Mouse (Mus musculus) embryonic facial prominence, embryonic 13.5 days (tissue): Measurements from ENCODE around the gene Erv3. TPM values are rescaled to one million over a fixed set of nuclear protein-coding genes. Genes with fewer than 3 reads are reported as not detected.

Experiments
- ATAC-seq: fragments of 200-750 bp; cut with Nextera tagmentation; 2 replicates; pipeline ENCODE4 v1.8.0; 2017; ENCODE audit warnings: low read depth; ENCODE audit not compliant: insufficient number of reproducible peaks, insufficient read depth, low FRiP score, low TSS enrichment
- H3K27ac ChIP-seq: fragments of 300-500 bp; sonication (generic); 2 replicates; pipeline ENCODE4 v1.5.1; 2015; ENCODE audit warnings: moderate library complexity, mild to moderate bottlenecking, inconsistent platforms
- H3K27me3 ChIP-seq: fragments of 300-500 bp; sonication (generic); 2 replicates; pipeline ENCODE4 v1.6.1; 2015; ENCODE audit warnings: mild to moderate bottlenecking, inconsistent platforms
- H3K36me3 ChIP-seq: fragments of 300-500 bp; sonication (generic); 2 replicates; pipeline ENCODE4 v1.6.1; 2015; ENCODE audit warnings: mild to moderate bottlenecking, inconsistent platforms
- H3K4me1 ChIP-seq: fragments of 300-500 bp; sonication (generic); 2 replicates; pipeline ENCODE4 v1.6.1; 2015; ENCODE audit warnings: inconsistent platforms
- H3K4me2 ChIP-seq: fragments of 300-500 bp; sonication (generic); 2 replicates; pipeline ENCODE4 v1.6.1; 2015; ENCODE audit warnings: moderate library complexity, mild to moderate bottlenecking, inconsistent platforms
- H3K4me3 ChIP-seq: fragments of 300-500 bp; sonication (generic); 2 replicates; pipeline ENCODE4 v1.5.1; 2015; ENCODE audit warnings: mild to moderate bottlenecking, inconsistent platforms
- H3K9ac ChIP-seq: fragments of 300-500 bp; sonication (generic); 2 replicates; pipeline ENCODE4 v1.6.1; 2015; ENCODE audit warnings: mild to moderate bottlenecking, inconsistent platforms
- H3K9me3 ChIP-seq: fragments of 300-500 bp; sonication (generic); 2 replicates; pipeline ENCODE4 v1.6.1; 2016; ENCODE audit warnings: inconsistent platforms
- WGBS: fragments of 180-500 bp; shearing (Covaris S2); methylation state at CpG from one replicate; pipeline ENCODE4 v1.1.7; 2015; ENCODE audit warnings: mixed read lengths; 5-methylcytosine and 5-hydroxymethylcytosine counted together
- polyA plus RNA-seq: library from polyadenylated mRNA; unstranded; fragments of >200 nt; fragmentation: Nextera tagmentation; extraction: Ambion mirVana; gene quantifications from 2 replicates; pipeline ENCODE4 v1.2.1, GENCODE M21; 2015

The Erv3 gene
- polyA plus RNA-seq = not detected in 2 replicates

GRCm38 (mm10) chr2:131859721-131860120 is at the start of gene Erv3:
Gene Erv3, minus strand, starts transcription at chr2:131859747.
- no peak within 1 kb of the TSS for H3K4me2 ChIP-seq
- ATAC-seq = no peak
- H3K9ac ChIP-seq = no peak within 1 kb of the TSS
- WGBS = 88% methylated on average over 5 of the region's 5 CpGs
- H3K36me3 ChIP-seq = no peaks in the 10 kb centered on the region
- no peaks in the 10 kb centered on the region for H3K27me3 ChIP-seq
- H3K9me3 ChIP-seq = no peaks in the 10 kb centered on the region
- no peak within 1 kb of the TSS for H3K4me3 ChIP-seq
- H3K4me1 ChIP-seq = no peaks in the 10 kb centered on the region
- no peak within 1 kb of the TSS for H3K27ac ChIP-seq

DNA sequence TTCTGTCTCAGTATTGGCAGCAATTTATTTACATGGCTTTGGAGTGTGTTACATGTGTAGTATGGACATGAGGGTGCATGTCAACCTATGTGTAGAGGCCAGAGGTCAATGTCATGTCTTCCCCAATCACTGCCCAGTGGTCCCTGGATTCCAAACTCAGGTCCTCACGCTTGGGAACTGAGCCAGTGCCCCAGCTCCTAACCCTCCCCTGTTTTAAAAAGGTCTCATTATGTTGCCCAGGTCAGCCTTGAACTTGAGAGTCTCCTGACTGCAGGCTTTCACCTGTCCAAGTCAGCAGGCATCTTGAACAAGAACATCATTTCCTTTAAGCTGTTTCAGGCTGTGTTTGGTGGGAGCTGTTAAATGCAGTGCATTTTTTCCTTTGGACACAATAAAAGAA is 49.4 kb upstream of the Erv3 start:
- no peak overlapping the region for H3K4me3 ChIP-seq
- 0 out of 2 replicates have a peak, but pooled peaks cover 2% of the 10 kb centered on the region for H3K36me3 ChIP-seq
- H3K27me3 ChIP-seq = no peaks in the 10 kb centered on the region
- H3K27ac ChIP-seq = no peak overlapping the region
- H3K4me2 ChIP-seq = peak overlapping the region; percentile 66
- no peak overlapping the region for H3K9ac ChIP-seq
- WGBS = 89% methylated on average over 1 of the region's 1 CpGs
- H3K9me3 ChIP-seq = no peaks in the 10 kb centered on the region
- H3K4me1 ChIP-seq = peaks cover 18% of the 10 kb centered on the region
- no peak for ATAC-seq

GRCm38 (mm10) chr2:131908351-131908861 is 48.9 kb upstream of the Erv3 start:
- 78% methylated on average over 7 of the region's 7 CpGs for WGBS
- no peaks in the 10 kb centered on the region for H3K9me3 ChIP-seq
- H3K4me1 ChIP-seq = peaks cover 18% of the 10 kb centered on the region
- H3K4me2 ChIP-seq = no peak overlapping the region
- 0 out of 2 replicates have a peak, but pooled peaks cover under 1% of the 10 kb centered on the region for H3K36me3 ChIP-seq
- no peak overlapping the region for H3K9ac ChIP-seq
- no peaks in the 10 kb centered on the region for H3K27me3 ChIP-seq
- H3K4me3 ChIP-seq = no peak overlapping the region
- H3K27ac ChIP-seq = no peak overlapping the region
- no peak for ATAC-seq

DNA sequence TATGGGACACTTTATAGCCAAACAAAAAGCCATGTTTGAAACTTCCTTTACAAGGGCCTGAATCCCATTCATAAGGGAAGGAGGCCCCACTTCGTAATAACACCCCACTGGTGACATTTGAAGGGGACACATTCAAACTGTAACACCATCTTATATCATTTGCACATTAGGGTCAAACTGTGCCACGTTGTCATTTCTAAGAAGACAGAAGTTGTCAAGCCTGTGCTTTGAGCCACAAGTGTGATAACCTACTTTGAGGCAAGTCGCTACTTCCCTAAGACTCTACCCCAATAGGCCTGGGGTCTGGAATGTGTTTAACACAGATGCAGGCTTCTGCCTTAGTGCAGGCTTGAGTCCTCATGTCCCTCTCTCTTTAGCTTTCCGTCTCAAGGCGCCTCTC is 47.8 kb upstream of the Erv3 start:
- ATAC-seq = no peak
- H3K4me2 ChIP-seq = no peak overlapping the region
- H3K9ac ChIP-seq = no peak overlapping the region
- H3K27ac ChIP-seq = no peak overlapping the region
- H3K36me3 ChIP-seq = no peaks in the 10 kb centered on the region
- no peaks in the 10 kb centered on the region for H3K9me3 ChIP-seq
- peaks cover 18% of the 10 kb centered on the region for H3K4me1 ChIP-seq
- H3K27me3 ChIP-seq = no peaks in the 10 kb centered on the region
- no peak overlapping the region for H3K4me3 ChIP-seq
- 75% methylated on average over 5 of the region's 5 CpGs for WGBS

DNA sequence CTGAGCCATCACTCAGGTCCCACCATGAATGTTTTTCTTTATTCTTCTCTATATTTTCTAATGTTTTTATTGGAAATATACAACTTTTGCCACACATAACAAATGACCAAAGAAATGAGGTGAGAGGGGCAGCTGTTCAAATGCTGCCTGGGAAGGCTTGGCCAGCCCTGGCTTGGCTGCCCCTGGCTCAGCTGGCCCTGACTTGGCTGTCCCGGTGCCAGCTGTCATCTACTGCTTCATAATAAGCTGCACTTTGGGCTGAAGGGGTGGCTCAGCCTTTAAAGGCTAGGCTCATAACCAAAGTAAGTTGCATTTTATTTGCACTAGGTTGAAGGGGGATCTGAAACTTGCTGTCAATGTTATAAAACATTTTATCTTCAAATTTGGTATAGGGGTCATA is 47.3 kb upstream of the Erv3 start:
- H3K4me3 ChIP-seq = no peak overlapping the region
- no peaks in the 10 kb centered on the region for H3K36me3 ChIP-seq
- no peaks in the 10 kb centered on the region for H3K9me3 ChIP-seq
- no peak overlapping the region for H3K4me2 ChIP-seq
- 83% methylated on average over 1 of the region's 1 CpGs for whole genome bisulfite sequencing
- no peak for ATAC-seq
- H3K4me1 ChIP-seq = peaks cover 18% of the 10 kb centered on the region
- no peak overlapping the region for H3K9ac ChIP-seq
- H3K27ac ChIP-seq = no peak overlapping the region
- no peaks in the 10 kb centered on the region for H3K27me3 ChIP-seq

DNA sequence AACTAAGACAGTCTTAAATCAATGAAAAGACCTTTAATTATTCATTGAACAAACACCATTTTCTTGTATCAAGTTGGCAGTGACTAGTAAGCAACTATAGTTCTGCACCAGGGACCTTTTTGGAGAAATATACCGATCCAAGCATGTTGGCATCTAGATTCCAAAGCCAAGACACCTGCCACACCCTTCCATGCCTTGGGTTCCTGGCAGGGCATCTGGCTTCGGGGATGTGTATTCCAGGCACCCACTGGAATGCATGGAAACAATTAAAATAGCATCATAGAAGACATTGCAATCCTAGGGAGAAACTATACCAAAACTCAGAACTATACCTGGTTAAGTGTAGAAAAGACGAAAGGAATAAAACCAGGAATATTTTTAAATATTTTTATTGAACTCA is 46.7 kb upstream of the Erv3 start:
- Histone ChIP-seq H3K4me2 (no peak overlapping the region), H3K36me3 (no peaks in the 10 kb centered on the region), H3K27ac (no peak overlapping the region), H3K4me1 (peaks cover 14% of the 10 kb centered on the region), H3K4me3 (no peak overlapping the region), H3K9me3 (no peaks in the 10 kb centered on the region), H3K27me3 (no peaks in the 10 kb centered on the region), H3K9ac (no peak overlapping the region)
- 80% methylated on average over 3 of the region's 3 CpGs for WGBS
- ATAC-seq = no peak

- WGBS = 79% methylated on average over 6 of the region's 6 CpGs
- H3K4me3 ChIP-seq = no peak overlapping the region
- H3K27ac ChIP-seq = no peak overlapping the region
- H3K36me3 ChIP-seq = no peaks in the 10 kb centered on the region
- no peaks in the 10 kb centered on the region for H3K9me3 ChIP-seq
- no peaks in the 10 kb centered on the region for H3K27me3 ChIP-seq
- H3K4me1 ChIP-seq = peaks cover 9% of the 10 kb centered on the region
- no peak for ATAC-seq
- H3K4me2 ChIP-seq = no peak overlapping the region
- H3K9ac ChIP-seq = no peak overlapping the region
Measured at GRCm38 (mm10) chr2:131905776-131906175, 46.2 kb upstream of the Erv3 start.

- WGBS = 78% methylated on average over 5 of the region's 5 CpGs
- H3K27ac ChIP-seq = no peak overlapping the region
Measured at GRCm38 (mm10) chr2:131905025-131905424, 45.5 kb upstream of the Erv3 start.

DNA sequence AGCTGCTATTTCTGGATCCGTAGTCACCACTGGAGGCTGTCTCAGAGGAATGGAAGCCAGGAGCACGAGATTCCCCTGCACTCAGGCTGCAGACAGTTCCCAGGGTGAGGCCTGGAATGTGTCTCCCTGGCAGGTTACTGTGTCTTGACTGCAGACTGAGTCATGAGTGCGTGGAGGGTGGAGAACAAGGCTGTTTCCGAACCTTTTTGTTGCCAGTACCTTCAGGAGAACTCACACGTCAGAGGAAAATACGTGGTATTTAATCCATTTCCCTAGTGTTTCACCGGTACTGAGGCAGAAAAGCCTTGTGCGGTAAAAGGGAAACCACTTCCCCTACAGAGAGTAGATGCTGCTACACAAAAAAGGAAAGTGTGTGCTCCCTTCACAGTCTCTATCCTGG is 43.3 kb upstream of the Erv3 start:
- no peaks in the 10 kb centered on the region for H3K36me3 ChIP-seq
- no peak overlapping the region for H3K4me3 ChIP-seq
- H3K4me1 ChIP-seq = no peaks in the 10 kb centered on the region
- H3K9ac ChIP-seq = no peak overlapping the region
- H3K9me3 ChIP-seq = no peaks in the 10 kb centered on the region
- H3K27ac ChIP-seq = no peak overlapping the region
- WGBS = 45% methylated on average over 8 of the region's 8 CpGs
- no peaks in the 10 kb centered on the region for H3K27me3 ChIP-seq
- no peak for ATAC-seq
- no peak overlapping the region for H3K4me2 ChIP-seq

More at GRCm38 (mm10) chr2:131905025-131905424, 45.5 kb upstream of the Erv3 start:
- Histone ChIP-seq H3K27me3 (no peaks in the 10 kb centered on the region), H3K4me3 (no peak overlapping the region), H3K4me2 (no peak overlapping the region), H3K9me3 (no peaks in the 10 kb centered on the region), H3K36me3 (no peaks in the 10 kb centered on the region), H3K4me1 (peaks cover 7% of the 10 kb centered on the region), H3K9ac (no peak overlapping the region)
- ATAC-seq = no peak

GRCm38 (mm10) chr2:131902423-131902822 is 42.9 kb upstream of the Erv3 start:
- 54% methylated on average over 2 of the region's 3 CpGs for WGBS
- Histone ChIP-seq H3K4me3 (no peak overlapping the region), H3K4me2 (no peak overlapping the region), H3K27me3 (no peaks in the 10 kb centered on the region), H3K27ac (no peak overlapping the region), H3K9me3 (no peaks in the 10 kb centered on the region), H3K9ac (no peak overlapping the region), H3K36me3 (no peaks in the 10 kb centered on the region), H3K4me1 (no peaks in the 10 kb centered on the region)
- ATAC-seq = no peak

DNA sequence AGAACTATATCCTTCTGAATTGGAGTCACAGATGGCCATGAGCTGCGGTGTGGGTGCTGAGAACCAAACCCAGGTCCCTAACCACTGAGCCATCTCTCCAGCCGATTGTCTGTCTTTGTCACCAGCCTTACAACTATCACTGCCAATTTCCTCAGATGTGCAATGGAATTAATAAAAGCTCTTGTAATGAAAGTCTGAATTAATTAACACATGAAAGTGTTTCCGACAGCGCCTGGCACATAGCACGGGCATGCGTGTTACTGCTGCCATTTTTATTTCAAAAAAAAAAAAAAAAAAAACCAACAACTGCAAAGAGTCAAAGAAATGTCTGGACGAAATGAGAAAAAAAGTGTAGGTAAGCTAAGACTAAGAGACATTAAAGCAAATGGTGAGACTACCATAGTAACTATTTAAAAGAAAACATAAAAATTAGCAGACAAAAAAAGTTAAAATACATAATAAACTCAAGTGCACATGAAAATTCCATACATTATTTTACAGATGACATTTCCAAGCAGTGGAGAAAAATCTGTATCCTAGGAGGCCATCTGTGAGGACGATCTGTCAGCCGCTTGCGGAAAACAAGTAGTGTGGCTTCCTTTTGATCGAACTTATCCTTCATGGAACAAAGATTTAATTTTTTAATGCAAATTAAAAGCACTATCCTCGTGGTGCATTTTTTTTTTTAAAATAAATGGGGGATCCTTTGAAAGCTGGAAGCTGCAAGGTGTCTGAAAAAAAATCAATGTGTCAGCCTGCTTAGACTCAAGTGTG is 38.0 kb upstream of the Erv3 start:
- Histone ChIP-seq H3K4me3 (no peak overlapping the region), H3K9me3 (no peaks in the 10 kb centered on the region), H3K4me1 (peaks cover 2% of the 10 kb centered on the region; the same call in 1 of the 2 replicates), H3K9ac (no peak overlapping the region), H3K27me3 (no peaks in the 10 kb centered on the region), H3K36me3 (no peaks in the 10 kb centered on the region), H3K4me2 (no peak overlapping the region), H3K27ac (no peak overlapping the region)
- no peak for ATAC-seq
- 87% methylated on average over 12 of the region's 12 CpGs for WGBS

GRCm38 (mm10) chr2:131896011-131896410 is 36.5 kb upstream of the Erv3 start:
- Histone ChIP-seq H3K4me1 (peaks cover 8% of the 10 kb centered on the region; the same call in 1 of the 2 replicates), H3K9ac (no peak overlapping the region), H3K4me3 (no peak overlapping the region), H3K27ac (no peak overlapping the region), H3K36me3 (no peaks in the 10 kb centered on the region), H3K4me2 (no peak overlapping the region), H3K9me3 (no peaks in the 10 kb centered on the region), H3K27me3 (no peaks in the 10 kb centered on the region)
- ATAC-seq = no peak
- 89% methylated on average over 4 of the region's 4 CpGs for WGBS
